Mouse (Mus musculus): Measurements from ENCODE around the gene Ano1.

DNA sequence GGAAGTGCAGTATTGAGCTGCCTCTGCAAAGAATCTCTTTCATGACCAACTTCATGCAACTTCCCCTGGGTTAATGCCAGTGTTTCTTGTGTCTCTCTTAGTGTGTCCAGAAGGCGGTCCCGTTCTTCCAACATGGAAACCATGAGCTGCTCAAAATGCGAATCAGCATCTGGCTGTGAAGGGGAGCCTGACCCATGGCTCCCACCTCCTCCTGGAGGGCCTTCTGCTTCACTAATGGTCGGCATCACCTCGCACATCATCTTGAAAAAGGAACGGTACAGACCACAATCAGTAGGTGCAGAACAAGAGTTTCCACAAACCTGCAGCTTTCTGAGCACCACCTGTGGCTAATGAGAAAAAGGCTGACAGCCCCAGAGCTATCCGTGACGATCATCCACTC is 199.5 kb downstream of the Ano1 start:
- TF ChIP-seq GATA1 (IDR thresholded peaks at IDR 0.05; ENCODE audit: borderline replicate concordance, low read length) (no peak), FLI1 (IDR thresholded peaks at IDR 0.05; ENCODE audit: low read length) (no peak)
